Mouse (Mus musculus) retina, postnatal 7 days (tissue): ENCODE data around the gene Srm.

Experiments used
- DNase-seq: peaks from one replicate; pipeline ENCODE4 v3.0.0-alpha.2; 2012; ENCODE audit warnings: low read depth, low spot score

Srm gene

GRCm38 (mm10) chr4:148633395-148634061 lies 42.2 kb downstream of the Srm start:
- no peak for DNase-seq

GRCm38 (mm10) chr4:148635309-148635708 lies 44.0 kb downstream of the Srm start:
- no peak for DNase-seq

- no peak for DNase-seq
These were observed 47.0 kb downstream of the Srm start for GRCm38 (mm10) chr4:148638302-148638701.

- DNase-seq, result no peak
These were observed 48.2 kb downstream of the Srm start for GRCm38 (mm10) chr4:148639455-148639854.

GRCm38 (mm10) chr4:148641121-148641520 lies 49.8 kb downstream of the Srm start:
- DNase-seq, result no peak

GRCm38 (mm10) chr4:148643291-148644156 lies 52.2 kb downstream of the Srm start, which contains the start of gene Gm572:
Gene Gm572 (plus strand): TSS chr4:148643317.
- DNase-seq, result no peak

- peak; percentile 43 for DNase-seq
These were observed 52.8 kb downstream of the Srm start for GRCm38 (mm10) chr4:148644157-148644511.
